Mouse (Mus musculus) erythroblast, embryonic 14.5 days (primary cell): Measurements from ENCODE around the gene Naga.

ENCODE experiments used
- GATA1 ChIP-seq: IDR thresholded peaks from 2 replicates; pipeline ENCODE4 v1.6.1; 2012; ENCODE audit warnings: low read length, inconsistent platforms, mixed read lengths
- TAL1 ChIP-seq: IDR thresholded peaks from 3 replicates; pipeline ENCODE4 v1.6.1; 2012; ENCODE audit warnings: low read length, inconsistent platforms, mixed read lengths

- TF ChIP-seq GATA1 (peak; percentile 19; the same call in 1 of the 2 replicates), TAL1 (no peak)
Observed at GRCm38 (mm10) chr15:82354126-82354945, 15.6 kb upstream of the Naga start, which contains the start of gene Ndufa6.
